Mouse (Mus musculus): ENCODE data around the gene Rhbdf1.

Rhbdf1 gene

DNA sequence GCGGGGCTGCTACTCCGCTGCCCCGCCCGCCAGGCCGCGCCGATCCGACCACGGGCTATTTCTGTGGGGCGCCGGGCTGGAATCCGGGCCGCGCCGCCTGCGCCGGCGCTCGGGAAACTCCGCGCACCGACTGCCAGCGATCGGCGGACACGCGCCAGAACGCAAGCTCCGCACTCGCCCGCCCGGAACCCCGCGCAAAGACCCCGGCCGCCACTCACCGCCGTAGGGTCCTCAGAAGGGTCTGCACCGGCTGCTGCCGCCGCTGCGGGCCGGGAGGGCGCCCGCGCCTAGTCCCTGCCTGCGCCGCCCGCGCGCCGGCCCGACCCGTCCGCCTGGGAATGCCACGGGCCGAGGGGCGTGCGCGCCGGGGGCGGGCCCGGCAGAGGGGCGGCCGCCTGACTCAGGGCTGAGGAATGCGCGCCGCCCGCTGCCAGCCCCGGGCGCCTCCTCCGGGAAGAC lies at the start of gene Rhbdf1:
Gene Rhbdf1, minus strand, starts transcription at position 350 of the 459 bp plus-strand sequence.
- peak; percentile 50 for DNase-seq (ENCODE audit: low spot score)

DNA sequence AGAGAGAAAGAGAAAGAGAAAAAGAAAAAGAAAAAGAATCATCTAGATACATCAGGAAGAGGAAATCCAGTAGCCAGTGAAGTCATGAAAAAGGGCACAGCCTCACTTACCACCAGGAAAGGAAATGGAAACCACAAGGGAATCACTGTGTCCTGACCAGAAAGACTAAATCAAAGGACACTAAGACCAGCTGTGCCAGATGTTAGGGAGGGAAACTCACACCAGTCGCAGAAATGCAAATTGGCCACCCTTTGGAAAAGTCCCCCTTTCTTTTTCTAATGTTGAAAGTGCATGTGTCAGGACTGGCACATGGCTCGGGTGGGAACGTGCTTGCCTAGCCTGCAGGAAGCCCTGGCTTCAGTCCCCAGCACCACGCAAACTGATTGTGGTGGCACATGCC lies 49.1 kb upstream of the Rhbdf1 start:
- no peak for DNase-seq (ENCODE audit: low spot score)

- DNase-seq (ENCODE audit: low spot score) = no peak
Observed at GRCm38 (mm10) chr11:32268952-32269351, 46.9 kb upstream of the Rhbdf1 start.

DNA sequence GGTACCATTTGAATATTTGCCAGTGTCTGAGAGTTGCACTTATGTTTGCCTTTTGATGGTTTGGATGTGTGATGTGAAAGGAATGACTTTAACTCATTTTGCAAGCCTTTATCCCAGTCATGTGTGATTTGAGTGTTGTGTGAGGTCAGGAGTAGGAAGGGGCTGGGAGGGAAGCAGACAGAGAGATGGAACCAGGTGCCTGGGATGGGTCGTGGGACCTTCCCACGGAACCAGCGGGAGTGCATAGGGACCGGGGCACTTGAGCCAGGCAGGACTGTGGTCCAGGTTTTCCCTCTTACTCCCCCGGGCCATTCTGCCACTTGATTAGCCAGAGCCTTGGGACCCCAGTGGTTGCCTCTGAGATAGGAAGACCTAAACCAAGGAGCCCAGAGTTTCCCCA lies 45.9 kb upstream of the Rhbdf1 start:
- no peak for DNase-seq (ENCODE audit: low spot score)

- DNase-seq (ENCODE audit: low spot score) = peak; percentile 94
Observed at GRCm38 (mm10) chr11:32267188-32267884, 45.2 kb upstream of the Rhbdf1 start, which contains the start of gene Nprl3. Gene Nprl3 (minus strand): TSS chr11:32267707.

- DNase-seq (ENCODE audit: low spot score) = no peak
Observed at GRCm38 (mm10) chr11:32266776-32267175, 44.7 kb upstream of the Rhbdf1 start.

DNA sequence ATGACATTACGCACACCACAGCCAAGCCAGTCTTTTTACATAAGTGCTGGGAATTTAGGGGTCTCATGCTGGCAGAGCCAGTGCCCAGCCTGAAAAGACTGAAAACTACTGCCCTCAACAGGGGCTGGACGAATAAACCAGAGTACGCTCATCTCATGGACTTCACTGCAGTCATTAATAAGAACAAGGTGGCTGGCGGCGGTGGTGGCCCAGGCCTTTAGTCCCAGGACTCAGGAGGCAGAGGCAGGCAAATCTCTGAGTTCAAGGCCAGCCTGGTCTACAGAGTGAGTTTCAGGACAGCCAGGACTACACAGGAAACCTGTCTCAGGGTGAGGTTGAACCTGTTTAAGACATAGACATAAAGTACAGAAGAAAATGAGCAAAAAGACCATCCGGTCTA lies 44.1 kb upstream of the Rhbdf1 start:
- DNase-seq (ENCODE audit: low spot score) = no peak

GRCm38 (mm10) chr11:32265117-32265738 lies 43.1 kb upstream of the Rhbdf1 start:
- DNase-seq (ENCODE audit: low spot score) = no peak

- DNase-seq (ENCODE audit: low spot score) = no peak
Observed at GRCm38 (mm10) chr11:32262674-32263415, 40.7 kb upstream of the Rhbdf1 start.

GRCm38 (mm10) chr11:32256566-32256965 lies 34.5 kb upstream of the Rhbdf1 start:
- no peak for DNase-seq (ENCODE audit: low spot score)

DNA sequence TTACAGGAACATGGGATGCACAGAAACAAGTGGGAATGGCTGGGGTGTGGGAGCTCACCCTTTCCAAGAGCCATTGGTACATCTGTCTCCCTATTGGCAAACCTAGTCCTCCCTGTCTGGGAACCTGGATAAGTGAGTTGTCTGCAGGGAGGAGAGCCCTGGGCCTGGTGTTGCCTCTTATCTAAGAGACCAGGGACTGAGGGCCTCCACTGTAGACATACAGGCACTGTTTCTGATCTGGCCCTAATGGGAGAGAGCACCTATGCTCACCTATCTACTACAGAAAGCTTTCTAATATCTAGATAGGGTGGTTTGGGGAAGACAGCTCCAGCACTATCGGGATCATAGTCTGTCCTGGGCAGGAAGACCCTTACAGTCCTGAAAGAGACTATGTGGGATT lies 34.0 kb upstream of the Rhbdf1 start:
- DNase-seq (ENCODE audit: low spot score) = no peak

DNA sequence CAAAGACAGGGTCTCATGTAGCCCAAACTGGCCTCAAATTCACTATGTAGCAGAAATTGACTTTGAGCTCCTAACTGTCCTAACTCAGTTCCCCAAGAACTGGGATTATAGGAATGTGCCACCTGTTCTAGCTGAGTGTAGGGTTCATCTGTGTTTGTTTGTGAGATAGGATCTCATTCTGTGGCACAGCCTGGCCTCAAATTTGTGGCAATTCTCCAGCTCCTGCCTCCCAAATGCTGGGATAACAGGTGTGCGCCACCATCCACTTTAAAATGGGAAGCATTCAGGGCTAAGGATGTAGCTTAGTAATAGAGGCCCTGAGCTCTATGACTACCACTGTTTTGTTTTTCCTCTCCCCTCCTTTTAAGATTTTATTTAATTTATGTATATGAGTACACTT lies 31.0 kb upstream of the Rhbdf1 start:
- no peak for DNase-seq (ENCODE audit: low spot score)

DNA sequence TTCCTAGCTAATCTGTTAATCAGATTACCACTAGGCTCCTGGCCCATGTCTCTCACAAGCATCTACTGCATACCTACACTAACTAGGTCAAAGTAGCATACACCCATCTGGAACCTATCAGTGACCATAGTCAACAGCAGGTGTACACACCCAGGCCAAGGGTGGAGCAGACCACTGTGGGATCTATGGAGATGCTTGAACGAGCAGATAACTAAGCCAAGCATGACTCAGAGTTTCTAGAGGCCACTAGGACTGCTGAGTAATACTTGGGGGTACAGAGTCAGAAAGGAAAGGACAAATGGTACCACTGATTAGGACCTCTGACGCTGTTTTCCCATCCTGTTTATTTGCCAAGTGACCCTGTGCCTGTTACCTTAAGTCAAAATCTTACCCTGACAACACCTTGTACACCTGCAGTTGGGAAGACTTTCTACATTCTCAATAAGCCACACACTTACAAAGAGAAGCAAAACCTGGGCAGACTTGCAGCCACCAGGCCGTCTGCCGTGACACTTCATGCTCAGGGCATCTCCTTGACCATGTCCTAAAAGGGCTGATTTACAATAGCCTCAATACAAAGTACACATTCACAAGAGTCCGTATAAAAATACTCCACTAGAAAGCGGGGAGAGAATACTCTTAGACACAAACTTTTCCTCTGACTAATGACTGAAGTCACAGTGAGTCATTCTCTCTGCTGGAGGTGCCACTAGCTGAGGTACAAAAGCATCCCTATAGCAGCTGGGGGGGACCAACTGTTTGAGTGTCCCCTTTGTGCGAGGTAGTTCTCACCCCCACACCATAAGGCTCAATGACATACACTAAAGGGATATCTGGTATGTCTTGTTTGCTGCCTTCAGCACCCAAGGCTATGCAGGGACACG lies 29.0 kb upstream of the Rhbdf1 start:
- no peak for DNase-seq (ENCODE audit: low spot score)

DNA sequence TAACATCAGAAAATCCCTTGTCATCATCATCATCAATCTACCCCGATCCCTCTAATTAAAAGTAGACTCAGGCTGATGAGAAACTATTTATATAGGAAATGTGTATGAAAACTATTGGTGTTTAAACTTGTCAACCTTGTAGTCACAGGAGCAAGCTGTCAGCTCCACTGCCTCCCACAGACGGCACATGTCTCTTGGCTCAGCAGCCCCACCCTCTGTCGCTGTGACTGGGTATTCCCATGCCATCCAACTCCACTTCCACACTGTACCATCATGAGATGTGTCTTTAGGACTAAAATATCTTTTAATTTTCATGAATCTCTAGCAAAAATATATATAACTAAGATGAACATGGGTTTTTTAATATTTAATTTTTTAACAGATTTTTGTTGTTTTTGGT lies 26.2 kb upstream of the Rhbdf1 start:
- no peak for DNase-seq (ENCODE audit: low spot score)

DNA sequence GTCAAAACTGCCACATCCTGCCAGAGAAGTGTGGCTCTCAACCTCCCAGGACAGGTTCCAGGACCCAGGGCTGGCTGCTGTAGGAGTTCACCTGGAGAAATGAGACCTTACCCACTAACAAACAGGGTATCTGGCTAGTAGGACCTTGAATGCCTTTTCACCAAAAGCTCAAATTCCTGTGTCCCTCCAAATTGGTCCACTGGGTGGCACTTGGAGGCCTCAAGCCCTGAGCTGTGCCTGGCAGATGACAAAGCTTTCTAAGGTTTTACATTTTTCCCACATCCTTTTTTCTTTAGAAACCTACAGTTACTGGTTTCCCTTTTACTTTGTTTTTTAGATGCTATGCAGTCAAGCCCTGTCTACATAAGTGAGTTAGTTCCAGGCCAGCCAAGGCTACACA lies 25.0 kb upstream of the Rhbdf1 start:
- no peak for DNase-seq (ENCODE audit: low spot score)

- no peak for DNase-seq (ENCODE audit: low spot score)
Observed at GRCm38 (mm10) chr11:32245614-32246013, 23.5 kb upstream of the Rhbdf1 start.

DNA sequence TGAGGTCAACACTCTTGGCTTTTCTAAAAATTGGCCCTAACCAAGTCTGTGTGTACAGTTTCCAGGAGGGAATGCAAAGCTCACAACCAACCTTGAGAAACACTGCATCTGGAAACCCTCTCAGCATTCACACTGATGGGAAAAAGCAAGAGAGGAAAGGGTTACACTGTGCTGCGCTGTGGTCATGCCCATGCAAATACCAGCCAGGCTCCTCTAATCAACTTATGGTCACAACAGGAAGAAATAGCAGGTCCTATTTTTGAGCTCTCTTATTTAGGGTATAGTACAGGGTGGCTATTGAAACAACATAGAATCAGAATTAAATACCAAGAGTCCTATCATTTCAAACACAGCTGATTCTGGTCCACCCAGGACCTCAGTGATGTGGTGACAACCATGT lies 22.5 kb upstream of the Rhbdf1 start:
- DNase-seq (ENCODE audit: low spot score) = no peak

DNA sequence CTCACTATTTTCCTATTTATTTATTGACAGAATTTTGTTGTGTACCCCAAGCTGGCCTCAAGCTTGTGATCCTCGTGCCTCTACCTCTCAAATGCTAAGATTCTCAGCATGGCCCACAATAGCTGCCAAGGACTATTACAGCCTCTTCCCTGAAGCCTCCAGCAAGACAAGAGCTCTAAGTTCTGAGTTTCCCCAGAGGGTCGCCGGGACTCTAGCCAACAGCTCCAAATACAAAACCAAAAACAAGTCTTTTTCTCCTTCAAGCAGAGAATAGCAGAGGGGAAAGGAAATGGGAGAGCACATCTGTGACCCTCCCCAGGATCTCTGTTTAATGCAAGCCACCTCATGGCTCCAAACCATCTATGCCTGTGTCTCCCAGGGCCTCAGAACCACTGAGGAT lies 22.0 kb upstream of the Rhbdf1 start:
- no peak for DNase-seq (ENCODE audit: low spot score)

- no peak for DNase-seq (ENCODE audit: low spot score)
Observed at GRCm38 (mm10) chr11:32243205-32243955, 21.3 kb upstream of the Rhbdf1 start.

DNA sequence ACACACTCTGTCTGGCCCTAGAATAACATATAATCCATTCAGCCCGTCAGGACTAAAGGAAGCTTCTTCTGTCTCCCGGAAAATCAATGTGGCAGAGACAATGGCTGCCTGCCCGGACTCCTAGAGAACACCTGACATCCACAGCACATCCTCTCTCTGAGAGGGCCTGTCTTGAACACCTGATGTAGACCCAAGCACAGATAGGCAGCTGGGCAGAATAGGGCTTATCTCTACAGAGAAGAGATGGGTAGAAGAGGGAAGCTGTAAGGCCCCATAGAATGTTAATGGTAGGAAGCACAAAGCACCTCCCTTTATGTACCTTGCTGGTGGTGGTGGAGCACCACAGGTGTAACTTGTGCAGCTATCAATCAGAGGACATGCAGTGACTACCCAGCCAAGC lies 20.1 kb upstream of the Rhbdf1 start:
- DNase-seq (ENCODE audit: low spot score) = no peak

GRCm38 (mm10) chr11:32241391-32241790 lies 19.3 kb upstream of the Rhbdf1 start:
- DNase-seq (ENCODE audit: low spot score) = no peak

All from ovary, postnatal 14 days (tissue).